Mouse (Mus musculus) MEL (cell line): ENCODE results near the gene Dclk1.

Experiments used
- CHD1 ChIP-seq: IDR thresholded peaks from 2 replicates; pipeline ENCODE4 v1.6.1; 2012; ENCODE audit warnings: low read depth, mild to moderate bottlenecking, inconsistent platforms, low read length, improper control_type of control experiment
- CTCF ChIP-seq, 3 experiments: IDR thresholded peaks in 2 of 3; conservative IDR thresholded peaks in 1 of 3; 2 replicates each; pipeline ENCODE4 v1.5.1; 2011 to 2012; ENCODE audit warnings: low read length in 3 of 3, low read depth in 2 of 3, mild to moderate bottlenecking in 2 of 3, improper control_type of control experiment in 1 of 3, inconsistent platforms in 1 of 3, mixed read lengths in 1 of 3, moderate library complexity in 1 of 3; ENCODE audit not compliant: control insufficient read depth in 1 of 3, insufficient read depth in 1 of 3, poor library complexity in 1 of 3, severe bottlenecking in 1 of 3
- EP300 ChIP-seq, 2 experiments: IDR thresholded peaks; 2 replicates each; pipeline ENCODE4 v1.6.1; 2011; ENCODE audit warnings: improper control_type of control experiment in 2 of 2, low read length in 2 of 2, low read depth in 1 of 2, mild to moderate bottlenecking in 1 of 2
- NRF1 ChIP-seq: IDR thresholded peaks from 2 replicates; pipeline ENCODE4 v1.6.1; 2014; ENCODE audit warnings: low read depth, mild to moderate bottlenecking, inconsistent platforms, low read length, improper control_type of control experiment, moderate library complexity; ENCODE audit not compliant: poor library complexity, insufficient read depth, severe bottlenecking
- USF1 ChIP-seq: IDR thresholded peaks from 2 replicates; pipeline ENCODE4 v1.6.1; 2014; ENCODE audit warnings: low read depth, mild to moderate bottlenecking, inconsistent platforms, low read length, improper control_type of control experiment, moderate library complexity
- ZMIZ1 ChIP-seq: IDR thresholded peaks from 2 replicates; pipeline ENCODE4 v1.6.1; 2012; ENCODE audit warnings: low read depth, mild to moderate bottlenecking, inconsistent platforms, low read length, improper control_type of control experiment, moderate library complexity

- TF ChIP-seq NRF1 (no peak), CTCF (IDR thresholded peaks at IDR 0.05 in 2 of 3, conservative IDR thresholded peaks at IDR 0.05 in 1 of 3; ENCODE audit: control insufficient read depth in 1 of 3, insufficient read depth in 1 of 3, low read depth in 2 of 3, low read length in 3 of 3, poor library complexity in 1 of 3, severe bottlenecking in 1 of 3) (no peak), EP300 (IDR thresholded peaks at IDR 0.05; ENCODE audit: low read depth in 1 of 2, low read length in 2 of 2) (no peak), ZMIZ1 (no peak), CHD1 (no peak), USF1 (no peak)
Observed at GRCm38 (mm10) chr3:55241730-55242421, at the start of gene Dclk1.
